Mouse (Mus musculus) brain, embryonic 18.5 days (tissue): ENCODE measurements around the gene Slc35a2.

Source experiments
- DNase-seq: peaks from one replicate; pipeline ENCODE4 v3.0.0-alpha.2; 2012; ENCODE audit warnings: low read depth, low spot score

Gene Slc35a2

DNA sequence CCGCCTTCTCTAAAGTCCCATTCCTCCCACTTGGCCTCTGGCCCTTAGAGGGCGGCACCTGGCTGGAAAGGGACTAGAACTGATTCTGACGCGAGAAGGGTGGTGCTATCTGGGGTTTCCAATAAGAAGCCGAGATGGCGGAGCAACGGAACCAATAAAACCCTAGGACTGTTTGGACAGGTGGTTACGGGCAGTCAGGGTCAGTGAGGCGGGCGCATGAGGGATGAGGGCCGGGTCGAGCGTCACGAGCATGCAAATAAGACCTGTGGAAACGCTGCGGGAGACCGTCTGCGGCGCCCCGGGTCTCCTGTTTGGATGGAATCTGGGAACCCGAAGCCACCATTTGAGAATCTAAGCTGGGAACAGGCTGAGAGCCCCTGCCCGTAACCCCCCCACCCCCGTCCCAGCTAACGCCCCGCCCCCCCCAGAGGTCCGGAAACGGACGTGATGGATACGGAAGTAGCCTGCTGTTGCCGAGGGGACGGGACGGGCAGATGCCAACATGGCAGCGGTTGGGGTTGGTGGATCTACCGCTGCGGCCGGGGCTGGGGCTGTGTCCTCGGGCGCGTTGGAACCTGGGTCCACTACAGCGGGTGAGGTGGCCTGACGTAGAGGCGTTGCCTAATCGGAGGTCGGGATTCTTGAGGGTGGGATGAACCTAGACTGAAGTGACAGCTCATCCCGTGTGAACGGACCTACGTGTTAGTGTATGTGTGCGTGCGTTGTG, at the start of gene Slc35a2:
Slc35a2 (plus strand) TSS at position 188 of the 727 bp plus-strand sequence.
- DNase-seq = peak; percentile 66

DNA sequence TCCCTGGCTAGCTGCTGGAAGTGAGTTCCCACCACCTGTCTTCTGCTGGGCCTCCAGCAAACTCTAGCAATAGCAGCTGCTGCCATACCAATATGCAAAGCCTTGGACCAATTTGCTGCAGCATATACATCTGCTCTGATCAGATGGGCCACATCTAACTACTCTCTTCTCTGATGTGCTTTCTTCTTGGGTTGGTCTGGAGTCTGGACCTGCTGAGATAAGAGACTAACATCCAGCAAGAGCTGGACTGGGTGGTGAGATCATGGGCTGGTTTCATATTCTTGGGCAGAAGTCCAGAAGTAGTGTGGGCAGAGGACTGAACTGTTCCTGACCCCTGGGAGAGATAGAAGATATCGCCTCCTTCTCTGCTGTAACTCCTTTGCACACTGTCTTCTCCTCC, 46.7 kb upstream of the Slc35a2 start:
- DNase-seq = no peak

DNA sequence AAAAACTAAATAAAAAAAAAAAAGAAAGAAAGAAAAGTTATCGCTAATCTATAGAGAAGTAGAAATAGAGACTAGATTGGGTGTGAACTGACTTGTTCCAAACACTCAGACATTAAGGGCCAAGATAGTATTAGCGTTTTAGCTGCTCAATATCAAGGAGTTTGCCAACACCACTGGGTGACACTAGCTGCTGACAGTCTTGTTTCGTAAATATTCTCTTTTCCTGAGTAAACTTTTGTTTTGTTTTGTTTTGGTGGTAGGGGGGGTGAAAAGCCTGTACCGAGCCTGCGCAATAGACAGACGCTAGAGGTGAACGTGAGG, 43.0 kb upstream of the Slc35a2 start:
- DNase-seq = no peak

DNA sequence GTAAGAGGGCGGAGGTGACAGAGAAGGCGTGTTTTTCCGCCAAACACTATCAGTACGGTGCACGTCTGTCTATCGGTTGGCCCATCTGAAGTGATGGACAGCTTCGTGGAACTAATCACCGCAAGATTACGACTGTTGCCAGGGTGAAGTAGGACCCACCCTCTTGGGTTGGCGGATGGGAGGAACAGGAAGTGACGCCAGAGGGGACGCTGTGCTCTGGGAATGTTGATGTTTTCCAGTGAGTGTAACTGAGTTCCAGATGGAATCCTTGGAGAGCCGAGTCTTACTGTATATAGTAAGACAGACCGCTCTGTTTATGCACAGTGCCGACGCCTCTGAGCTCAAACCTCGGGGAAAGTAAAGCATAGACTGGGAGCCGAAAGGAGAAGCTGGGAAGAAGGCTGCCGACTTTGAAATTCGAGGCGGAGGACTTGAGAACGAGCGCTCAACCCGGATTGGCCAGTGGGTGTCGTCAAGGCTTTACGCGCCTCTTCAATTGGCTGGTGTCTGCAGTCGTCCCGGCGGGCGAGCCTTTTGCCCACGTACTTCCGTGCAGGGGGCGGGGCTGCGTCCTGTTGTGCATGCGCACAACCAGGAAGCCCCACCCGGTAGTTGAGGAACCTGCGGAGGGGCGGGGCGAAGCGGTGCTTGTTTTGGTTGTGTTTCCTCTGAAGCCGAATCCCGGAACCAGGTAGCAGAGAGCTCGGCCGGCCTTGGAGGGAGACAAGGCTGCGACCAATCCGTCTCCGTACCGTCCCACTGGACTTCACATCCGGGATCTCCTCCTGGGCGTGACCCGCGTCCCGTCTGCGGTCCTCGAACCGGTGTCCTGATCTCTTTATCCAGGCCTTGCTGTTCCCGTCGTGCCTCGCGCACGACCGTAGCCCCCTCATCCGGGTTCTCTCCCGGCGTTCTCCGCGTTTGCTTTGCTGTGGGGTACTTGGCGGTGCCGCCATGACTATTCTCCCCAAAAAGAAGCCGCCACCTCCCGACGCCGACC, 42.4 kb upstream of the Slc35a2 start, which contains the start of gene Otud5:
Otud5 (plus strand) TSS at position 202 of the 1,000 bp plus-strand sequence.
- DNase-seq = peak; percentile 93

DNA sequence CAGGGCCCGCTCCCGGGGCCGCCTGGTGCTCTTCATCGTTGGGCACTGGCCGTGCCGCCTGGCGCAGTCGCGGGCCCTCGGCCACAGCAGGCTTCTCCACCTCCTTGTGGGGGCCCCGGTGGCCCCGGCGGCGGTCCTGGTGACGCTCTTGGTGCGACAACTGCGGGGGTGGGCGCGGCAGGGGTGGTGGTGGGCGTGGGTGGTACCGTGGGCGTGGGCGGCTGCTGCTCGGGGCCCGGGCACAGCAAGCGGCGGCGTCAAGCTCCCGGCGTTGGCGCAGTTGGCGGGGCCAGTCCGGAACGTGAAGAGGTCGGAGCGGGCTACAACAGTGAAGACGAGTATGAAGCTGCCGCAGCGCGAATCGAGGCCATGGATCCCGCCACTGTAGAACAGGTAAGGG, 41.5 kb upstream of the Slc35a2 start:
- no peak for DNase-seq

DNA sequence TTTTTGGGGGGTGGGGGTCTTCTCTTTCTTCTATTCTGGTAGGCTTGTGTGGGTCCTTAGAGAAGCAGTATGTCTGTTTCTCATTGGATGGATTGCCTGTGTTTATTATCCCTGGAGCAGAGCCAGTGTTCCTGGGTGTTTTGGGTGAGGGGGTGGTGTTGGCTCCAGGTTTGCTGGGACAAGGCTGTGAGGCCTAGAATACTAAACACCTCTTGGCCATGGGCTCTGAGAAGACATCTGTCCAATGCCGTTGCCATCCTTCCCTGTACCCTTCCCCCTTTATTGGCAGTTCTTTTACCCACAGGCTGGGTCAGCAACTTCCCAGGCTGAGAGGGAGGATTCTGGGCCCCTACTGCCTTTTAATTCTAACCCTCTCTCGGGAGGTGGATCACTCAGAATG, 36.0 kb upstream of the Slc35a2 start:
- no peak for DNase-seq

DNA sequence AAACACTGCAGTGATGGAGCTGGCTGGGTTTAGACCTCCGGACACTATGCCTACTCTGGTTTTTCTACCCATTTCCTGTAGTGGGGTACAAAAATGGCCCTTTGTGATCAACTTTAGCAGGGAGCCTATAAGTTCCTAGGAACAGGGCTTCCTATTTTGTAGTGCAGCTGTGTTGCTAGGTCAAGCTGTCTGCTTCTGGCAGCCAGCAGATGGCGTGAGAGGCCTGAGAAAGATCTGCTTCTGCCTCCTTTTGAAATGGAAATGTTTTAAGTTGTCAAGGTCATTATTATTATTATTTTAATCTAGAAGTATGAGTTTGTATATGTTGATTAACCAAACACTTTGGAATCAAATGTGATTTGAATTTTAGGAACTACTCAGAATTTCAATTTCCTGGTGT, 29.2 kb upstream of the Slc35a2 start:
- no peak for DNase-seq

DNA sequence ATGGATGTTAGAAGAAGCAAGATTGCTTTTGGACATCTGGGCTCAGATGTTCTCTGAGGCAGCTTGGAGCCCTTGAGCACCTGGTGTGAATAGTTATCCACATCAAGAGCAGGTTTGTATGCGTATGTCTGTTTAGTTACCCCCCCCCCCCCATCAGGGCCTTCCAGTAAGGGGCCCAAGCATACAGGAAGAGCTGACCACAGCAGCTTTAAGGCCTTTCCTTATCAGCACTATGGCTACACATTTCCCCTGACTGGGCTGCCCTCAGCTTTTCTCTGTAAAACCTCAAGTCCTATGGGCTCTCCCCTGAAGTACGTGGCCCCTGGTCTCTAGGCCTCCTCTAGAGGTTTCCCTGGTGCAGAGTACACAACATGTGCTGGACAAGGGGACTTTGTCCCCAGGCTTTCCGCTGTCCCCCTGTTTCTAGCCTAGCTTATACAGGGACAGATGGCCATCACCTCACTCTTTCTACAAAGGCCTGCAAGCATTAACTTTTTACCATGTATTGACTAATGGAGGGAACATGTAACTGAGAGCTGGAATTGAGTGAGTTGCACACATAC, 24.6 kb upstream of the Slc35a2 start:
- DNase-seq = no peak

DNA sequence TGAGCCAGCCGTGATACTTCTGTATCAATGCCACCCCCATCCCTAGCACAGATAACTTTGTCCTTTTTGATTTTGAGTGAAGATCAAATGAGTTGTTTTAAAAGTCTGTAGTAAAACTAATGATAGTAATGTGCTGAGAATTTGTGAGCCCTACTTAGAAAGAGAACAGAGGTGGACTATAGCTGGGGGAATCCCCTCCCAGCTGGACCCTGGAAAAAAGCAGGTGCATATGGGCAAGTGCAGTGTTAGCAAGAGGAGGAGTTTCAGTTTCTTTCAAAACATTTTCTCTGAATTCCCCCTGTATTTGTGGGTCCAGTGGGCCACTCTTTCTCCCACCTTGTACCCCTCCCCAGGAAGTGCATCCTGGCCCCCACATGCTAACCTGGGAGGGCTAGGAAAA, 20.6 kb upstream of the Slc35a2 start:
- no peak for DNase-seq

DNA sequence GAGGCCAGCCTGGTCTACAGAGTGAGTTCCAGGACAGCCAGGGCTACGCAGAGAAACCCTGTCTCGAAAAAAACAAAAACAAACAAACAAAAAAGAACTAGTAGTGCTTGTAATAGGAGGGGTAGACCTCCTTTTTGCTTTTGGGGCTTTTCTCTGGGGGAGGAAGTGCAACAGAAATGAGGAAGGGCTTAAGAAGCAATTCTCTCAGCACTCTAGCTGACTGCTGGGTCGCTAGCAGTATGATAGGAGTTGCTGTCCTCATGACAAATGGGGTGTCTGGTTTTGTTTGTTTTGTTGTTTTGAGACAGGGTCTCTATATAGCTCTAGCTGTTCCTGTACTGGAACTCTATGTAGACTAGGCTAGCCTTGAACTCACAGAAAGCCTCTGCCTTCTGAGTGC, 19.3 kb upstream of the Slc35a2 start:
- no peak for DNase-seq

DNA sequence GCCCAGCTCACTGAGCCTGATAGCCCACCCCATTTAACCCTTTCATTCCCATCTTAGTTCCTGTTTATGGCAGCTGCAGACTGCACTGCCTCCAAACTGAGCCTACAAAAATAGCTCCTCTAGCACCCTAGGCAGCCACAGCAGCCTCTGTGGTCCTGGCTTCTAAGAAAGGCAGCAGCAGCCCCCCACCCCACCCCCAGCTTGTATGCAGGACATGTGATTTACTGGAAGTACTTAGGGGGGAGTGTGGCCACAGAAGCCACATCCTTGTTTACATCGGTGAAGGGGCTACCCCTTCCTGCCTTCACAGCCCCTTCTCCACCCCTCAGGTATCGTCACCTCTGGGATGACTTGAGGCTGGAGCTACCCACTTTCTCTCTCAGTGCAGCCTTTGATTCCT, 18.5 kb upstream of the Slc35a2 start:
- DNase-seq = no peak

DNA sequence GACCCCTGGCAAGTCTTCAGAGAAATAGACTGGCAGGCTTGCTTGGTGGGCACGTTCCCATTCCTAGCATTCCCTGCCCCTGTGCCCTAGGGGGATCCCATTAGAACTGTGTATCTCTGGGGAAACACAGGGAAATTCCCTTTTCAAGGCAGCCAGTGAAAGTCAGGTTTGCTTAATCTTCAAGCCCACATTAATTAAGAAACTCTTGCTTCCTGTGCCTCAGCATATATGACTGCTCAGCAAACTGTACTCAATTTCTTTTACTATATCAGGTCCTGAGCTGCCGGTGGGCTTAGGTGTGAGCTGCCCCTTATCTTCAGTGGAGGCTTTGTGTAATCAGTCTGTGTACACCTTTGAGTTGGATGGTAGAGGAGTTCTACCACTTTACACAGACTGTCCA, 18.0 kb upstream of the Slc35a2 start:
- DNase-seq = no peak

DNA sequence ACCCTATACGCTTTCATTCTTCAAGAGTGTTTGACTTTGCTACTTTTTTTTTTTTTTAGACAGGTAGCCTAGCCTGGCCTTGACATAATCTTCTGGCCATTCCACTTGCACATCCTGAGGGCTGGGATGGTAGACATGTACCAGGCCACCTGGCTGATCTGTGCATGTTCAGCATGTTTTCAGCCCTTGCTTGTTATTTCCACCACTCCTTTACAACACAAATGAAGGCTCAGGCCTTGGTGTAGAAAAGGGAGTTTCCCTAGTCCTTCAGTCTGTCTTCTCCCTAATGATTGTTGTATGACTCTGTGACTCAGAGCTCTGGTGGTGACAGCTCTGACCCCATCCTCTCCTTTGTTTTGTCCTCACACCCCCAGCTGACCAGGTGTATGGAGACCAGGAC, 16.7 kb upstream of the Slc35a2 start:
- no peak for DNase-seq

DNA sequence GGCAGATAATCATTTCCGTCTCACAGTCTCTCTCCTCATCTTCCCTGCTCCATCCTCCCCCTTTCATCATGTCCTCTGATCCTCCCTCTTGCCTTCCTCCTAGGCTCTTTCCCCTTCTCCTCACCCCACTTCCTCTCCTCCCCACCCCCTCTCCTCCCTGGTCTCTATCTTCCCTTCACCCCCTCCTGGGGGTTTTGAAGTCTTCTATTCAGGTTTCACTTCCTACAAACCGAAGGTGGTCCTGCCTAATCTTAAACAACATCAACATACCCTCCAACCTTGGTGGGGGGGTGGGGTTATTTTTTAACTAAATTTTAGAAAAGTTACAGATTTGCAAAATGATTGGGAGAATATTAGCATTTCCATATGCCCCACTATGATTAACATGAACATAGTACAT, 15.3 kb upstream of the Slc35a2 start:
- DNase-seq = no peak

DNA sequence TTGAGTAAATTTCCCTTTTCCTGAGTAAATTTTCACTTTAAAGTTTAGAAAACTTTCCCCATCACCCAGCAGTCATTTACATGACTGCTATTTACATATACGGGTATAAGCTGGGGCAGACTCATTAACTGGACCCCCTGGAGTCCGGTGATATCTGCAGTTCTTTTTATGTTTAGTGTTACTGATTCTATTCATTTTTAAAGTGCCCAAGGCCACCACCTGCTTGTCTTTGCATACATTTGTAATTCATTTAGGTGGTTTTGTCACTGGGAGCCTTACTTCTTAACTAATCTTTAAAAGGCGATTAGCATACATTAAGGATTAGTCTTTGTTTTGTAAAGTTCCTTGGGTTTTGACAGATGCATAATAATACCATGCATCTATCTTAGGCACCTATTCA, 14.0 kb upstream of the Slc35a2 start:
- DNase-seq = no peak

DNA sequence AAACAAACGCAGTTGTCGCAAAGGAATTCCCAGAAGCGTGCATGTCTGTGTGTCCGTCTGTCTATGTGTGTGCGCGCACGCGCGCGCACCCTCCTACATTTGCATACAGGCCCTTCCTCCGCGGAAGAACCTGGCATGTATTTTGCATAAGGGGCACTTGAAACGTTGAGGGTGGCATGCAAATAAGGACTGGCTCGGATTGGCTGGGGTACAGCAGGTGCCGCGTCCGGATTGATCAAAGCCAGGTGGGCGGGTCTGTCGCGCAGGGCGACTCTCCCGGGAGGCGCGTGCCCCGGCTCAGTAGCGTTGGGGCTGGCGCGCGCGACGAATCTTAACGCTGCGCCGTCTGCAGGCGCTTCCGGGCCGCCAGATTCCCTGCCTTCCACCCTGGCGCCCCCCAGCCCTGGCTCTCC, 5.8 kb upstream of the Slc35a2 start, which contains the start of gene Pim2:
Pim2 (plus strand) TSS at position 256 of the 413 bp plus-strand sequence.
- peak; percentile 72 for DNase-seq

DNA sequence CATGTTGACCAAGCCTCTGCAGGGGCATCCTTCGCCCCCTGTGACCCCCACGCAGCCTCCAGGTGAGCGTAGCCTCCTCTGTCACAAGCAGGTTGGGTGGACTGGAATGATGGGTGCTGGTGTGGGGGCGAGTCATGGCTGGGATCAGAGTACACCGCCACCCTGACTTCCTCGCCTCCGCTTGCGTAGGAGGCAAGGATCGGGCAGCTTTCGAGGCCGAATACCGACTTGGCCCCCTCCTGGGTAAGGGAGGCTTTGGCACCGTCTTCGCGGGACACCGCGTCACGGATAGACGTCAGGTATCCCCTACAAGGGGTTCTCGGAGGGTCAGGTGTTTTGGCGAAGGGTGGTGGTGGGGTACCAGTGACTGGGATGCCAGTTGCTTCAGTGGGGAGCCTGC, 5.3 kb upstream of the Slc35a2 start:
- DNase-seq = no peak

DNA sequence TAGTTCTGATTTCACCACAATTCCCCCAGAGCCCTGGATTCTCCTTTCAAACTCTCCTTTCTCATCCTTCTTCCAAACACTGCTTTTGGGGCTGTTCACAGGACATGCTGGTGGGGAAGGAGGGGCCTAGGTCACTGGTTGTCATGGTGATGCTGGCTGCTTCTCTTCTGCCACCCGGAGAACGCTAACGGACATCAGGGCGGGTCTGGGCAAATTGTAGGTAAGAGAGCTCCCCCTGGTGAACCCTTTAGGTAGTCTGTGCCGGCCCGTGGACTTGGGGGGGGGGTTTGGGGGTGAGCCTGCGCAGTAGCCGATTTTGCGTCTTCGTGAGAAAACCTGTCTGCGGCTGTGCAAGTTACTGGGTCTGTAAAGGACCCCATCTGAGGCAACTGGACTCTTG, 4.0 kb upstream of the Slc35a2 start:
- peak; percentile 51 for DNase-seq

DNA sequence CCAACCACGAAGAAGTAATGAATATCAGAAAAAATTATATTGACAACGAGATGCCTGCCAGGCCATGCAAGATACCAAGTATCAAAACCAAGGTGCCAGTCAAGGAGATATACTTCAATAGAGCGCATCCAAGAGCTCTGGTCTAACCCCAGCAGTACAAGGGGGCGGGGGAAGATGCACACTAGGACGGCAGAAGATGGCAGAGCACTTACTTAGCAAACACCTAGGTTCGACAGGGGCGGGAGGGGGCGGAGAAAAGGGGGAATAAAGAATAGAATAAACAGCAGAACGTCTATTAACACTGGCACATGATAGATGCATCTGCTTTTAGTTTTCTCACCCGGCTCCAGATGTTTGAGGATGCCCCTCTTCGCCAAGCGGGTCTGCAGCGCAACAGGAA, 14.4 kb downstream of the Slc35a2 start:
- no peak for DNase-seq

DNA sequence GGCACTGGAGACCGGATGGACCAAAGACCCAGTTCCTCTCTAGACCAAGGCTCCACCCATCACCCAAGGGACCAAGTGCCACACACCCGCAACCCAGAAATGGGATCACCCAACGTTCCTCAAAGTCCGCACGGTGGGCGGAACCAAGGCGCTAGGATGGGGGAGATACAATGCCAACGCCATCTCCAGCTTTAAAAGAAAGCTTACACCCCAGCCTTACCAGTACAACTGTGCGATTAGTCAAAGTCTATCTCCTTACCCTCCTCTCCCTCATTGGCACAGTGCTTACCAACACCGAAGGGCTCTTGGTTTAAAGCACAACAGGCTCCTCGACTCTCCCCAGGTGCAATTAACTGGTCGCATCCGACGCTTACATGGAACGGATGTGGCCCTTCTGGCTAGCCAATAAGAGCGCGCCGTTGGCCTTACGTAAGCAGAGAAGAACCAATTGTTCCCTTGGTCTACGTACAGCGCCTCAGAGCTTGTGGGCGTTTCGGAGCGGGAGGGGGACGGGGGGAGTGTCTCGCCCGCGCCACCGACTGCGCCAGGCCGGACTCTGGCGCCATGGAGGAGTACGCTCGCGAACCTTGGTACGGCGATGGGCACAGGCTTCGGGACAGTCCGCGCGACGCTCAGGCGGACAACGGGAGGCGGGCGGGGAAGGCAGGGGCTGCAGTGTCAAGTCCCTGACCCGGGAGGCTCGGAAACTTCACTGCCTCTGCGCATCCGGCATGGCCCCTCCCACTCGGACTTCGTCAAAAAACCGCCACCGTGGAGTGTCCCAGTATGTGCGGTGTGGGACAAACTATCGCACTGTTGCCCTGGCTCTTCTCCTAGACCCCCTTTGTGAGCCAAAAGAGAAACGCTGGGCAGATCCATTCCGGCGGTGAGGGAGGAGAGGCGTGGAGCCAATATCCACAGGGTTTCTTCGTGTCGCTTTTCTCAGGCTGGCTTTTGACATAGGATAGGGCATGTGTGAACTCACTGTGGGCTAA, 15.3 kb downstream of the Slc35a2 start, which contains the start of the genes Pqbp1 and Timm17b:
Pqbp1 (minus strand) TSS at position 390 of the 995 bp plus-strand sequence.
Timm17b (plus strand) TSS at position 478 of the 995 bp plus-strand sequence.
- DNase-seq = peak; percentile 89

DNA sequence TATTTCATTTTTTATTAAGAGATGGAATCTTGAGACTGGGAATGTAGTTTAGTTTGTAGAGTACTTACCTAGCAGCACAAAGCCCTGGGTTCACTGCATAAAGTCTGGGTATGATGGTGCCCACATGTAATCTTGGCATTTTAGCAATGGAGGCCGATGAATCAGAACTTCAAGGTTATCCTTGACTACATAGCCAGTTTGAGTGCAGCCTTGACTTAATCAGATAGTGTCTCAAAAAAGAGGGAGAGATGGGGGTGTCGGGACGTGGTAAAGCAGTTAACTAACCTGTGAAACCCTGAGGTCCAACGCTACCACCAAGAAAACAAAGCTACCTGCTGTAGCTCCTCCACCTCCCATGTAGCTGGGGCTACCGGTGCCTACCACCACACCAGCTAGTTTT, 20.6 kb downstream of the Slc35a2 start:
- DNase-seq = no peak
